Mouse (Mus musculus) hindbrain, embryonic 14.5 days (tissue): ENCODE results near the gene Sla2. TPM values are rescaled to one million over a fixed set of nuclear protein-coding genes. Genes with fewer than 3 reads are reported as not detected.
"Not testable (repeated sequence)": the region's sequence is repeated elsewhere in the genome, so short reads cannot be mapped to it uniquely, and the experiment has no call there.

ENCODE experiments used
- ATAC-seq: fragments of 200-750 bp; cut with Nextera tagmentation; 2 replicates; pipeline ENCODE4 v1.8.0; 2017; ENCODE audit warnings: moderate number of reproducible peaks, mild to moderate bottlenecking, moderate TSS enrichment, moderate library complexity; ENCODE audit not compliant: low FRiP score
- DNase-seq: peaks from one replicate; pipeline ENCODE4 v3.0.0-alpha.2; 2015; ENCODE audit warnings: low spot score
- H3K27ac ChIP-seq: fragments of 300-500 bp; sonication (generic); 2 replicates; pipeline ENCODE4 v1.5.1; 2014; ENCODE audit warnings: mild to moderate bottlenecking, moderate library complexity
- H3K27me3 ChIP-seq: fragments of 300-500 bp; sonication (generic); 2 replicates; pipeline ENCODE4 v1.6.1; 2014; ENCODE audit warnings: mild to moderate bottlenecking, low read length, mixed read lengths; ENCODE audit not compliant: control insufficient read depth, insufficient read depth
- H3K36me3 ChIP-seq: fragments of 300-500 bp; sonication (generic); replicated peaks from 2 replicates; pipeline ENCODE4 v1.6.1; 2014; ENCODE audit not compliant: control insufficient read depth, insufficient read depth
- H3K4me1 ChIP-seq: fragments of 300-500 bp; sonication (generic); replicated peaks from 2 replicates; pipeline ENCODE4 v1.6.1; 2014; ENCODE audit warnings: antibody characterized with exemption, low read length, mixed read lengths; ENCODE audit not compliant: control insufficient read depth, insufficient read depth
- H3K4me2 ChIP-seq: fragments of 300-500 bp; sonication (generic); replicated peaks from 2 replicates; pipeline ENCODE4 v1.6.1; 2014; ENCODE audit warnings: mild to moderate bottlenecking, moderate library complexity
- H3K4me3 ChIP-seq: fragments of 300-500 bp; sonication (generic); replicated peaks from 2 replicates; pipeline ENCODE4 v1.5.1; 2014; ENCODE audit warnings: mild to moderate bottlenecking, low read length
- H3K9ac ChIP-seq: fragments of 300-500 bp; sonication (generic); 2 replicates; pipeline ENCODE4 v1.6.1; 2014
- H3K9me3 ChIP-seq: fragments of 300-500 bp; sonication (generic); 2 replicates; pipeline ENCODE4 v1.6.1; 2016; ENCODE audit warnings: low read length; ENCODE audit not compliant: control insufficient read depth
- WGBS: fragments of 180-500 bp; shearing (Covaris S2); extraction: QIAGEN DNeasy Blood & Tissue Kit; methylation state at CpG from one replicate; pipeline ENCODE4 v1.1.7; 2014; 5-methylcytosine and 5-hydroxymethylcytosine counted together
- polyA plus RNA-seq: library from polyadenylated mRNA; unstranded; fragments of >200 nt; fragmentation: Nextera tagmentation; extraction: Ambion mirVana; gene quantifications from 2 replicates; pipeline ENCODE4 v1.2.1, GENCODE M21; 2014

The Sla2 gene
- 0.14 and 0.20 TPM in 2 replicates for polyA plus RNA-seq

DNA sequence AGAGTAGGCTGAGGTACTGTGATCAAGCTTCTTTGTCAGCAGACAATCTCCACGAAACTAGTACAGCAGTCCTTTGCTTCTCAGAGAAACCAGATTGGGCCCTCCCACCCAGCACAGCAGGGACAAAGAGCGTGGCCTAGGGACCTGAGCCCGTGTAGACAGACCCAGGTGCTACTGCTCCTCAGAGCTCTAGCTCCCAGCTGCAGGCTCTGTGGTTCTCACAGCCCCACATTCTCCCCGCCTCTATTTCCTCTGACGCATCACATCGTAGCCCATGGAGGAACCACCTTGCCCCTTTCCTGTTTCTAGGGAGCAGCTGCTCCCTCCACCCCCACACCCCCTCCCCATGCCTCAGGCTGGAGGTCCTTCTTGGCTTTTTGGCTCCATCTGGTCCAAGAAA, at the start of gene Sla2:
Sla2 (minus strand) TSS at position 176 of the 400 bp plus-strand sequence.
- 63% methylated on average over 6 of the region's 6 CpGs for WGBS
- DNase-seq (no peak), ATAC-seq (no peak)
- no peak within 1 kb of the TSS for H3K9ac ChIP-seq
- H3K4me2 ChIP-seq, result no peak within 1 kb of the TSS
- no peaks in the 10 kb centered on the region for H3K27me3 ChIP-seq
- H3K4me3 ChIP-seq, result no peak within 1 kb of the TSS
- H3K36me3 ChIP-seq, result no peaks in the 10 kb centered on the region
- H3K9me3 ChIP-seq, result no peaks in the 10 kb centered on the region
- no peak within 1 kb of the TSS for H3K27ac ChIP-seq
- H3K4me1 ChIP-seq, result peaks cover 3% of the 10 kb centered on the region

DNA sequence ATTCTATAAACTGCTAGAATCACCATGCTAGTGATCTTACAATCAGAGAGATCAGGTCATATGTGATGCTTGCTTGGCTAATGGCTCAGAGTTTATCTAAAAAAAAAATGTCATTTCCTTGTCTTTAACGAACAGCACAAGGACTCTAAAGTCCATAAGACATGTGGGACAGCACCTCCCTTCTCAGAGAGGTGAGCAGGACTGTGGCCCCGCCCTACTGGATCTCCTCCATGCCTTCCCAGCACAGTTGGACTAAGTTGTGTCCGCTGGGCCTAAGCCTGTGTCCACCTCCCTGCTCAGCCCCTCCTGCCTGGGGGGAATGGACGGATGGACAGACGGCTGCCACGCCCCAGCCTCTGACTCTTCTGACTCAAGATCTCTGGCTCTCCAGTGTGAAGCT, 48.0 kb upstream of the Sla2 start:
- Histone ChIP-seq H3K27me3 (no peaks in the 10 kb centered on the region), H3K9ac (no peak overlapping the region), H3K4me3 (no peak overlapping the region), H3K9me3 (no peaks in the 10 kb centered on the region), H3K27ac (no peak overlapping the region), H3K4me1 (no peaks in the 10 kb centered on the region), H3K4me2 (no peak overlapping the region), H3K36me3 (peaks cover 72% of the 10 kb centered on the region)
- ATAC-seq (no peak), DNase-seq (no peak)
- WGBS, result 83% methylated on average over 6 of the region's 6 CpGs

DNA sequence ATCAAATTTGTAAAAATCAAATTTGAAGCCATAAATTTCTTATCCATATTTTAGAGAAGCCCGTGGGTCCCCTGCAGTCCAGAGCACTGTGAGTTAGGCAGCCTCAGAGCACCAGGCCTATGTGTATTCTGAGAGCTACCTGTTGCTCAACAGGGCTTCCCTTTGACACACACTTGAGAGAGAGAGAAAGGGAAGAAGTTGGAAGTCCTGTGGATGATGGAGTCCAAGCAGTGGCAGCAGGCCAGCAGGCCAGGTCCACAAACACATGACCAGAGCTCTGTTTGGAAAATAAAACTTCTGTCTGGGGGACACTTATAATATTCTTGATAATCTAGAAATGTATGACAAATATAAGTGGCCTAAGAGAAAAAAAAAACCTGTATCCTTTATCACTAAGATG, 46.4 kb upstream of the Sla2 start:
- Histone ChIP-seq H3K4me3 (no peak overlapping the region), H3K9ac (no peak overlapping the region), H3K4me2 (no peak overlapping the region), H3K4me1 (no peaks in the 10 kb centered on the region), H3K27me3 (no peaks in the 10 kb centered on the region), H3K9me3 (no peaks in the 10 kb centered on the region), H3K36me3 (peaks cover 69% of the 10 kb centered on the region), H3K27ac (no peak overlapping the region)
- DNase-seq, result no peak
- ATAC-seq, result no peak
- WGBS, result 93% methylated on average over 1 of the region's 1 CpGs

DNA sequence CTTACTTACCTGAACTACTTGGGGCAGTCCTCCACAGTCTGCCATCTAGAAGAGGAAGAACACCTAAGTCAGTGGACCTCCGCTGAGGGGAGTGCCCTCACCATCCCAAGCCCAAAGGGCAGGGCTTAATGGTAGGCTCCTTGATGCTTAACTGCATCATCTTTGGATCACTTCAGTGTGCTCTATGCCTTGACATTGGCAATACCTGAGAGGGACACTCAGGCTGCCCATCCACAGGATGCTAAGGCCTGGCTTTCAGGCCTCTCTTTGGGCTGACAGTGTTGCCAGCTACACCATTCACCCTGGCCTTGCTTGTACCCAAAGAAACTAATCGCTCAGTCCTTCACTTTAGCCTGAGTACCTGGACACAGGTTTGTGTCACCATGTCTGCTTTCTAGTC, 44.4 kb upstream of the Sla2 start:
- WGBS, result 97% methylated on average over 2 of the region's 2 CpGs
- Histone ChIP-seq H3K4me3 (no peak overlapping the region), H3K4me2 (no peak overlapping the region), H3K36me3 (peaks cover 70% of the 10 kb centered on the region), H3K27me3 (no peaks in the 10 kb centered on the region), H3K9me3 (no peaks in the 10 kb centered on the region), H3K4me1 (no peaks in the 10 kb centered on the region), H3K9ac (no peak overlapping the region), H3K27ac (no peak overlapping the region)
- DNase-seq, result no peak
- ATAC-seq, result no peak

DNA sequence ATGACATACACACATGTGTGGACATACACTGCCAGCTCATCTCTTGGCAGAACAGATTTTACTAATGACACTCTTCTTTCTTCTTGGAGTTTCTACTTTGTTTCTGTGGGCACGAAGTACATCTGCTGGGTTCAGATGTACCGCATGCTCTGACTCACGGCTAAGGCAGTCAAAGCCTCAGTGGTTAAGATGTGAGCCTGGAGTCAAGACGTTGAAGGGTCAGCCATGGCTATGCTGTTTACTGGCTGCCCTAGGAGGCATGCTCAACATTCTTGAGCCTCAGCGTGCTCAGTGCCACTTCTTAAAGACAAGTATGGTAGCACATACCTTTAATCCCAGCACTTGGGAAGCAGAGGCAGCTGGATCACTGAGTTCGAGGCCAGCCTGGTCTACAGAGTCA, 43.6 kb upstream of the Sla2 start:
- DNase-seq, result no peak
- Histone ChIP-seq H3K9ac (no peak overlapping the region), H3K4me3 (no peak overlapping the region), H3K4me2 (no peak overlapping the region), H3K27me3 (no peaks in the 10 kb centered on the region), H3K36me3 (peaks cover 67% of the 10 kb centered on the region), H3K27ac (no peak overlapping the region), H3K4me1 (no peaks in the 10 kb centered on the region), H3K9me3 (no peaks in the 10 kb centered on the region)
- 93% methylated on average over 6 of the region's 6 CpGs for WGBS
- ATAC-seq, result no peak

DNA sequence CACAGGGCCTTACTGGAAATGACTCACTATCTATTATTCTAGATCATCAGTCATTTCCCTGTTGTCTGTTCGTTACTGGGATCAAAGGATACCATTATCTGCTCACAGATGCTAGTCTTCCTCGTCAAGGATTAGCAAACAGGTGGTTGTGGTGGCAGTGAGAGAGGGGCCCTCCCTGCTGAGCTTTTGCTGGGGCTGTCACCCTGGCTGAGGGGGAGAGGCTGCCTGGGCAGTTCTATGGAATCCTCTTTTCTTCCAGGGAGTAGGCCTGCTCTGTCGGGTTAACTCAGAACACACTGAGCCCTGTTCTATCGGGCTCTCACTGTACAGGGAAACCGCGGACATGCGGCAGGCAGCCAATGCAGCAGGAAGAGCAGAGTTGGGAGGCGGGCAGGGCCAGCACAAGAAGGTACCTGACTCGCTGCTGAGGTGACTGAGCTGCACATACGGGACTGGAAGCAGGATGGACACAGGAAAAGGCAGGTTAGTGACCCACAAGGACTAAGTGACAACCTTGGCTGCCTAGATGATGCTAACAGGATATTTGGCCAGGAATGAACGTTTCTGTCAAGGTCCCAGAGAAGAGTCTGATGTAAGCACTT, 42.6 kb upstream of the Sla2 start:
- H3K4me2 ChIP-seq, result no peak overlapping the region
- H3K4me1 ChIP-seq, result no peaks in the 10 kb centered on the region
- H3K27me3 ChIP-seq, result no peaks in the 10 kb centered on the region
- H3K36me3 ChIP-seq, result peaks cover 66% of the 10 kb centered on the region
- no peak overlapping the region for H3K9ac ChIP-seq
- no peak overlapping the region for H3K4me3 ChIP-seq
- H3K9me3 ChIP-seq, result no peaks in the 10 kb centered on the region
- H3K27ac ChIP-seq, result no peak overlapping the region
- ATAC-seq, result no peak
- DNase-seq, result no peak
- WGBS, result 64% methylated on average over 11 of the region's 11 CpGs

DNA sequence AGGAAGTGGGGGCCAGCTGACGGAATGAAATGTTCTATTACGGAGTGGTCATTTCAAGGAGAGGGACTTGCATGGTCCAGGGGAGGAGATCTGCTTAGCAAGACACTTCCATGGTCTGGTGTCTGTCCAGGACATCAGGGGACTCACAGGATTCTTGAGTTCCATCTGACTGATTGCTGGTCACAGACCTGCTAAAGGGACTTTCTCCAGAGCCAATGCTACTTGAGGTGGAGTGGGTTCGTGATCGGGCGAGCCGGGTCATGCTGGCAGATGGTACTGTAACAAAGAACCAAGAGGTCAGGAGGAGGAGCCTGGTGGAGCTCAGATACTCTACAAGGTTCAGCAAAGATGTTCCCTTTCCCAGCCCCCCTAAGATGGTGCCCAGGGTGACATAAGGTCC, 41.6 kb upstream of the Sla2 start:
- 96% methylated on average over 6 of the region's 6 CpGs for WGBS
- no peak overlapping the region for H3K4me3 ChIP-seq
- H3K27ac ChIP-seq, result no peak overlapping the region
- H3K4me2 ChIP-seq, result no peak overlapping the region
- no peaks in the 10 kb centered on the region for H3K9me3 ChIP-seq
- ATAC-seq, result no peak
- H3K4me1 ChIP-seq, result no peaks in the 10 kb centered on the region
- no peak overlapping the region for H3K9ac ChIP-seq
- peaks cover 60% of the 10 kb centered on the region for H3K36me3 ChIP-seq
- H3K27me3 ChIP-seq, result no peaks in the 10 kb centered on the region
- DNase-seq, result no peak

DNA sequence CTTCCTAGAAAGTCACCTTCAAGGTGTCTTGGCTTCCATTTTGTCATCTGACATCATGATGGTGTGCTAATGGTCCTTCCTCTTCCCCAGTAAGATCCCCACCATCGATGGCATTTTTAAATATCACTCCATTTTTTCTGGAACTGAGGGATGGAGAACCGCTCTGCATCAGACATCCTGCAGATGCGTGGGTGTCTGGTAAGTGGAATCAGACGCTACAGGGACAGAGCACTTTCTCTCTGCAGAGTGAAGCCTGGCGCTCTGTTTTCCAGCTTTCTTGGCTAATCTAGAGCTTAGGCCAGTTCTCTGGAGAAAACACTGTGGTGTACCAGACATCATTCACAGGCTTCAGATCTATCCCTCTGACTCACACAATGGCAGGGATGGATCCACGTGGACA, 40.7 kb upstream of the Sla2 start:
- Histone ChIP-seq H3K4me2 (no peak overlapping the region), H3K4me3 (no peak overlapping the region), H3K4me1 (no peaks in the 10 kb centered on the region), H3K9ac (no peak overlapping the region), H3K9me3 (no peaks in the 10 kb centered on the region), H3K27me3 (no peaks in the 10 kb centered on the region), H3K36me3 (peaks cover 52% of the 10 kb centered on the region), H3K27ac (no peak overlapping the region)
- WGBS, result 94% methylated on average over 6 of the region's 6 CpGs
- DNase-seq (no peak), ATAC-seq (no peak)

DNA sequence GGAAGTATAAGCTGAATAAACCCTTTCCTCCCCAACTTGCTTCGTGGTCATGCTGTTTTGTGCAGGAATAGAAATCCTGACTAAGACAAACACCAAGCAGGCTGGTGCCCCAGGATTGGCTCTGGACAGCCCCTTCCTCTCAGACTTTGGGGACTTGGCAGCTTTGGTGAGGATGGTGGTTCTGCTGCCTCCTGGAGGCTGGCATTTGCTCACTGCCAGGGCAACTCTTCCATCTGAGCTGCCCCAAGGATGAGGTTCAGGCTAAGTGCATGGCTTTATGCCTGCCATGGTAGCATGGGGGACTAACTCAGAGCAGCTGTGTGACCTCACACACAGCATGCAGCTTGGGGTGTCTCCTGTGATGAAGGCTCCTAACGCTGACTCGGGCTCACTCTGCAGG, 38.6 kb upstream of the Sla2 start:
- not testable (repeated sequence) for H3K9me3 ChIP-seq, H3K4me1 ChIP-seq, H3K27ac ChIP-seq, H3K9ac ChIP-seq, ATAC-seq, DNase-seq, H3K4me3 ChIP-seq, H3K4me2 ChIP-seq, H3K27me3 ChIP-seq
- H3K36me3 ChIP-seq, result peaks cover 40% of the 10 kb centered on the region
- 83% methylated on average over 3 of the region's 3 CpGs for WGBS

DNA sequence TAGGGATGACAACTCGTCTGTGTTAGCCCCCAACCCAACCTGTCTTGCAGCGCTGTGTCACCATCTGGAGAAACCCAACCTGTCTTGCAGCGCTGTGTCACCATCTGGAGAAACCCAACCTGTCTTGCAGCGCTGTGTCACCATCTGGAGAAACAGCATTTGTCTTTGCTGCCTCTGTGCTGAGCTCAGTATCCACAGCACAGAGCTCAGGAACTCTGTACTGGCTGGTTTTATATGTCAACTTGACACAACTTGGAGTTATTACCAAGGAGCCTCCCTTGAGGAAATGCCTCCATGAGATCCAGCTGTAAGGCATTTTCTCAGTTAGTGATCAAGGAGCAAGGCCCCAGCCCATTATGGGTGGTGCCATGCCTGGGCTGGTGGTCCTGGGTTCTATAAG, 38.1 kb upstream of the Sla2 start:
- not testable (repeated sequence) for H3K9ac ChIP-seq, H3K27me3 ChIP-seq, H3K4me2 ChIP-seq, DNase-seq, ATAC-seq, H3K4me3 ChIP-seq, H3K4me1 ChIP-seq, H3K27ac ChIP-seq, H3K9me3 ChIP-seq
- H3K36me3 ChIP-seq, result peaks cover 35% of the 10 kb centered on the region
- WGBS, result 82% methylated on average over 4 of the region's 4 CpGs
